Mouse (Mus musculus): ENCODE results near the gene Zcrb1.
"Not testable (repeated sequence)": the region's sequence is repeated elsewhere in the genome, so short reads cannot be mapped to it uniquely, and the experiment has no call there.

The Zcrb1 gene

DNA sequence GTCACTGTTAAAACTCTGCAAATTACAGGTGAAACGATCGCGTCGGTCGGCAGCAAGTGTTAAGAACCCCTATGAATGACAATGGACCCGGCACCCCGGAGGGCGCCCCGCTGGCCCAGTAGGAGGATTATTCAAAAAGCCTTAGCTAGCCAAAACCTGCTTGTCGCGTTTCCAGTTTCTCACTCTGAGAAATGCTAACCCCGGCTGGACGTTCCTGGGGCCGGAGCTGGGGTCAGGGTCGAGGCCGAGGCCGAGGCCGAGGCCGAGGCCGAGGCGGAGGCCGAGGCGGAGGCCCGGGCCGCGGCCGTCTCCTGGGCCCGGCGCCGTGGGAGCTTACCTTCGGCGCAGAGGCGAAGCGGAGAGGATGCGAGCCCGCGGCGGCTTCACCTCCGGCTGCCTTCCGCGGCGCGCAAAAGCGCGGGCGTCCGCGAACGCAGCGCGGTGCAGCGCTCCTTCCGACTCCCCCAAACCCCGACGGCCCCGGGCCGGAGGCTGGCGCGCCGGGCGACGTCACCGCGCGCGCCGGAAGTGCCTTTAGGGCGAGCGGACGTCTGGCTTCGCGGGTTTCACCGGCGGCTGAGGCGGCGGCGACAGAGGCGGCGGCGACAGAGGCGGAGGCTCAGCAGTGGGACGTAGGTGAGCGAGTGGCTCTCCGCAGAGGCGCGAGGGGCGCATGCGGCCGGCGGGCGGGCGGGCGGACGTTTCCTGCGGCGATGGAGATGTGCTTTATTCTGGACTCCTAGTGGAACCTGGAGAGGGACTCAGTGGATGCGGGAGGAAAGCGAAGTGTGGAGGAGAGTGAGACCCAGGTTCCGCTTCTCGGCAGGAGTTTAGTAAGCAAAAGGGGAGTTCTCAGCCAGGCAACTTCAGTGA lies at the start of gene Zcrb1, which contains the start of gene Pphln1:
TSS of gene Zcrb1 (minus strand) at position 509 of the 873 bp plus-strand sequence.
TSS of gene Pphln1 (plus strand) at position 525 of the 873 bp plus-strand sequence.
- DNase-seq (ENCODE audit: low spot score) = peak; percentile 71

DNA sequence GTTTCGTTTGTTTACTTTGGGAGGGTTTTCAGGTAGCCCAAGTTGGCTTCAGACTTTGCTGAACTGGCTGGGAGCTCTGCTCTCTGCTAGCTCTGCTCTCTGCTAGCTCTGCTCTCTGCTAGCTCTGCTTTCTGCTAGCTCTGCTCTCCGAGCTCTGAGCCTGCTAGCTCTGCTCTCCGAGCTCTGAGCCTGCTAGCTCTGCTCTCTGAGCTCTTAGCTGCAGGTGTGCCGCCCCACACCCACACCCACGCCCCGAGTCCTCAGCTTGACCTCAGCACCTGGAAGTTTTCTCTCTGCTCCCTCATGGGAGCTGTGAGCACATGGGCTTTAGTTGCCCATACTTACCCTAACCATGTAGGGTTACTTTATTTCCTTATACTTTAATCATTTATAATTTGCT lies 45.5 kb upstream of the Zcrb1 start:
- no peak for DNase-seq (ENCODE audit: low spot score)

DNA sequence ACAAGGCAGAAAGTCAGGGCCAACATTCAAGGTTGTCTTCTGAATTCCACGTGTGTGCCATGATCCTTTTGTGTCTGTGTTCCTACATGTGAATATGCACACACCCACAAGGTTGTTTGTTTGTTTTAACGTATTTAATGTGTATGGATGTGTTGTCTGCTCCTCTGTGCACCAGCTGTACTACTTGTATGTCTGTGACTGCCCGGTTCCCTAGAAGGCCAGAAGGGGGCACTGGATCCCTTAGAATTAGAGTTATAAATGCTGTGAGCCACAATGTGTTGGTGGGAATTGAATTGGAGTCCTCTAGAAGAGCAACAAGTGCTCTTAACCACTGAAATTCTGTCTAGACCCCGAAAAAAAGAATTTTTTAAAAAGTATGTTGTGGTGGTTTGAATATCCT lies 44.1 kb upstream of the Zcrb1 start:
- DNase-seq (ENCODE audit: low spot score) = no peak

DNA sequence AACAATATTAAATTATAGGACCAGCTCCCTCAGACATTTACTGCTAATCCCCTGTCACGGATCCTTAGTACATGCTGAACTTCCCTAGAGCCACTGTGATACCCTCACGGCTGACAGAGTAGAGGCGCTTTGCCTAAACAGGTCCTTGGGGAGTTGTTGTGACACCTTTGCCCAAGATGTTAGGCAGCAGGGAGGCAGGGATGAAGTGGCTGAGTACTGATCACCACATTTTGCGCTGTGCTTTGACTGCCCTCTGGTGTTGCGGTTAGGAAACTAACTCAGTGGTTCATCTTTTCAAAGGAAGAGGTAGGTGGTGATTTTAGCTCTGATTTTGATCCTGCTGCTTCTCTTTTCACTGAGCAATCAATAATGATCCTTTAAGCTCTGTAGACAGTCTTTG lies 40.5 kb upstream of the Zcrb1 start:
- DNase-seq (ENCODE audit: low spot score) = peak; percentile 56

DNA sequence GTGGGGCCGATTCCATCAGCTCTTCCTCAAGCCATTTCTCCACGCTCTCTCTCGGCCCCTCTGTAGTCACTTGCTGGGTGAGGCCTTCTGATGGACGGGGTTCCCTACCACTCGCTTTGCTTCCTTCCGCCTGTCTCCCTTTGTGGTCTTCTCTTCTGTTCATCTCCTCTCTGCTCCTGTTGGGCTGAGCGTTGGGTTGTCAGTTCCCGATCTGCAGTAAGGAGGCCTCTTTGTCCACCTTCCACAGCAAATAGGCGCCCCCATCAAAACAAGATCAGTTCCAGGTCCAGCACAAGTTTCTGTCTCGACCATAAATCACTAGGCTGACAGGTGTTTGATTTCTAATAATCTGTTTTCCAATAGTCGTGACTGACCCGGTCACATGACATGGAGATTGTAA lies 37.9 kb upstream of the Zcrb1 start:
- DNase-seq (ENCODE audit: low spot score) = no peak

DNA sequence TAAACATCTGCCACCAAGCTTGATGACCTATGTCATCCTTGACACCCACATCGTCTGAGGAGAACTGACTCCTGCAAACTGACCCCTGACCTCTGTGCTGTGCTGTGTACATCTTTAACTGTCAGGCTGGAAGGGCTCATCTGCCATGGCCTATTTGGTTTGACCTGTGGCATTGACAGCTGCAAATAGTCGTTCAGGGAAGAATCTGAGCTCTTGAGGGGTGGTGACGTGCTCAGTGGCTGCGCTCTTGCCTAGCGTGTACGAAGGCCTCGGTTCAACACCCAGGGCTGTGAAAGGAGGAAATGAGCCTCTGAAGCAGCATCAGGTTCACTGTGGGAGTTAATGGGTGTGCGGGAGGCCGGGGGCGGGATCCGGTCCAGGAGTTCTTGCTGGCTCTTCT lies 35.7 kb upstream of the Zcrb1 start:
- no peak for DNase-seq (ENCODE audit: low spot score)

DNA sequence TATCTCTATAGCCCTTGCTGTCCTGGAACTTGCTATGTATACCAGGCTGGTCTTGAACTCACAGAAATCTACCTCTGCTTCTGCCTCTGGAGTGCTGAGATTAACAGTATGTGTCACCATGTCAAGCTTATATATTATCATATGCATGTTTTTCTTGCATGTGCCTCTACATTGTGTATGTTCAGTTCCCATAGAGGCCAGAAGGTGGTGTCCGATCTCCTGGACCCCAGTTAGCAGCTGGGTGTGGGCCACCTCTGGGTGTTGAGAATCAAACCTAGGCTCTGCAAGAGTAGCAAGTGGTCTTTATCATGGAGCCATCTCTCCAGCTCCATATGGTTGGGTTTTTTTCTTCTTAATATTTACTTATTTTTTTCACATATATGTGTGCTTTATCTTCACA lies 24.4 kb upstream of the Zcrb1 start:
- DNase-seq (ENCODE audit: low spot score) = no peak

DNA sequence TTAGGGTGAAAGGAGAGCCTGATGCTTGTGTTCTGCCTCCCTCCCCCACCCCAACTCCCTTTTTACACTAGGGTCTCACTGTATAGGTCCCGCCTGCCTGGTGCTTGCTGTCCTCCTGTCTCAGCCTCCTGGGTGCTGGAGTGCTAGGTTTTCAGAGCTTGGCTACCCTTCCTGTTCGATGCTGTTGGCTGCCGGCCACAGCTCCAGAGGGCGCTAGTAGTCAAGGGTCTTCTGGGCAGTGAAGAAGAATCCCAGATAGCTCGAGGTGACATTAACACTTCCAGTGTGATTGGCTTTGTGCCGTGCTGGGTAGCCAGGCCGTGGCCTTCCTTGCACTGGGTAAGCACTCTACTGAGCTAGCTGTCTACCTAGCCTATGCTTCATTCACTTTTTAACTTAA lies 22.5 kb upstream of the Zcrb1 start:
- DNase-seq (ENCODE audit: low spot score) = no peak

DNA sequence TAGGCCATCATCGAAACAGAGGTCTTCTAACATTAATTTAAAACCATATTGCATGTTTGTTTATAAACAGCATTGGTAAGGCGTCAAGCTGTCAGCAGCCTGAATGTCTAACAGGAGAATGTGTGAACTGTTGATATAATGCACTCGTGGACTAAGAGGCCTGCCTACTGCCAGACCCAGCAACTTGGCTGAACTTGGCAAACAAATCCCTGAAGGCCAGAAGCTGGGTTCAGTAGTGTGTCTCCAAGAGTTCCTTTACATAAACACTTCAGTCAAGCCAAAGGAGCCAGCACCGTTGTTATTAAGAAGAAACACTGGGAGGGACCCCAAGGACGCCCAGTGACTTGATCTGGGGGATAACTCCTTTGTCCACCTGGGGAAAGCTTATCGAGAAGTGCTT lies 18.2 kb upstream of the Zcrb1 start:
- DNase-seq (ENCODE audit: low spot score) = no peak

DNA sequence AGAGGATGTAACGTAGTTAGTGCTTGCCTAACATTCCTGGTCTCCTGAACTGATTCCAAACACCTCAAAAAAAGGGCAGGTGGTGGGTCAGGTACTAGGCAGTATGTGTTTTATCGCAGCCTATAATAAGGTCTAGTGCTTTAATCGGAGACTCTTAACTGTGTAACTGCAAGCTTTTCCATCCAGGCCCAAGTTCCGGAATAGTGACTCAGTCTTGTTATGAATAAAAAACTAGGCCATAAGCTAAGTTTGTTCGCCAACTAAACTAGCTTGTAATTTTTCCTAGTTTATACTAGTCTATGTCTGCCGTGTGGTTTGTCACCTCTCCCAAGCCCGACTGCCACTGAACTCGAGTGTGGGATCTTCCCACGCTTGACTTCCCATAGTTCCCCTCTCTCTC lies 16.3 kb upstream of the Zcrb1 start:
- no peak for DNase-seq (ENCODE audit: low spot score)

DNA sequence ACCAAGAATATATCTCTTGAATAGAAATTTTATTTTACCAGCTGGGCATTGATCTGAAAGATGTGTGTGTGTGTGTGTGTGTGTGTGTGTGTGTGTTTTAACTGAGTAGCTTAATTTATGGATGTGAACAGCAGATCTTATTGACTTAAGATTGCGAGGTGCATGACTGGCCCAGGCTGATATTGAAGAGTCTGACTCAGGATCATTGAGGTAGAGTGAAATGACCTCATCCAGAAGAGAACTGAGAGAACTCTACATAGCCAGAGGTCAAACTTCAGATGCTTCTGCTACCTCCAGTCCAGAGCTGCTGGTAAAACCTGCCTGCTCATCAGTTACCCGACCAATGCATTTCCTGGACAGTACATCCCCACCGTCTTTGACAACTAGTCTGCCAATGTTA lies 14.3 kb upstream of the Zcrb1 start:
- no peak for DNase-seq (ENCODE audit: low spot score)

DNA sequence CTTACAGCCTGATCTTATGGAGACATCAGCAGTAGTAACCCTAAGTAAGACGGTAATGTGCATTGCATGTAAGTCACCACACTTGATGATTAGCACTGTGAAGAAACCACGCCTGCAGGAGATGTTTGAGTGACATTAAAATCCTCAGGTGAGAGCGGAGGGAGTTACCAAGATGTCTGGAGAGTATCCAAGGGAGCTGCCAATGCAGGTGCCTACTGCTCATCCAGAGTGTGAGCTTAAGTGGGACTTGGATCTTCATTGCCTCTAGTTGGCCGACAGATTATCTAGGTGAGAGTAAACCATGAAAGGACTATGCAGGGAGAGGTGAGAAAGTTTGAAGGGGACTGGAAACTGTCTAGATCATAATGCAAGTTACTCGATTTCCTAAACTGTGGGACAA lies 8.4 kb upstream of the Zcrb1 start:
- DNase-seq (ENCODE audit: low spot score) = no peak

DNA sequence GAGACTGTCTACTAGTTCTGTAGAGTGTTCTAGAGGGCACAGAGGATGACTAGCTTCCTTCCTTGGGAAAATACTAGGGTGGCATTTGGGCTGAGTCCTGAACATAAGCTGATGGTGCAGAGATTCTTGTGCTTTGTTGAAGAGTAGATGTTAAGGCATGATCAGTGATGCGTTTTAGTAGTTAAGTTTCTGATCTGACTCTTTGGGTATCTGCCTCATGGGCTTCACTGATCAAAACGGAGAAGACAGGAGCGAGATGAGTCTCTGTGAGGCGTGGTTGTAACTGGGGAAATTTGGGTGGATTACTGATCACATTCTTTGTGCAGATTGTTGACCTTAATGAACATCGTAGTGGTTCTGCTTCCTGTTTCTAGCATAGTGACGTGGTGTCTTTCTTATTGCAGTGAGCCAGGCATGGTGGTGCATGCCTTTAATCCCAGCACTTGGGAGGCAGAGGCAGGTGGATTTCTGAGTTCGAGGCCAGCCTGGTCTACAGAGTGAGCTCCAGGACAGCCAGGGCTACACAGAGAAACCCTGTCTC lies 7.4 kb upstream of the Zcrb1 start:
- DNase-seq (ENCODE audit: low spot score) = no peak

DNA sequence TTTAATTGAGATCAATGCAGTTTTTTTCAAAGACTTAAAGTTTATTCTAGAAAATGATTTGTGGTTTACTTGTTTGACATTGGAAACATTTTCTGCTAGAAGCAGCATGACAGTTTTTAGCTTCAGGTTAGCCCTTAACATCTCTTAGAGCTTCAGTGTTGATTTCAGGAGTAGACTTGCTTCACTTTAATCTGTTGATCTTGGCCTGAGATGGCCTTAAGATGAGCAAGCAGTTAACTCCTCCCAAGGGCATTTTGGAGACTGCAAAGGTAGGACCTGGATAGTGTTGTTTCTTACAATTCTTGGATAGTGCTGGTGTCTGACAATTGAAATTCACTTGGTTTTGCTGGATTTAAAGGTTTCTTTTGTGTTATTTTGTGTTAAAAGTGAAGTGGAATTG lies 6.7 kb upstream of the Zcrb1 start:
- DNase-seq (ENCODE audit: low spot score) = no peak

DNA sequence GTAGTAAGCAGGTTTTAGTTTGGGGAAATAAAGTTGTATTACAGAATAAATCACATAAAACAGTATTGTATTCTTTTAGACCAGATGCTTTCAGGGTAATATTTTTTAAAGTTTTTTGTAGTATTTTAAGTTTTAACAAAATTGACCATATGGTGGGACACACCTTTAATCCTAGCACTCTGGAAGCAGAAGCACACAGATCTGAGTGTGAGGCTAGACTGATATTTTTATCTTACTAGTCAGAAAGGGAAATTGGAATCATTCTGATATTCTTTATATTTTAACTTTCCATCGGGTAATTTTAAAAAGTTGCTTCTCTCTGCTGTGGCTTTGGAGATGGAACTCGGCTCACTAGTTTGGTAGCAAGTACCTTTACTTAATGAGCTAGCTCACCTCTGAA lies 4.6 kb upstream of the Zcrb1 start:
- no peak for DNase-seq (ENCODE audit: low spot score)

DNA sequence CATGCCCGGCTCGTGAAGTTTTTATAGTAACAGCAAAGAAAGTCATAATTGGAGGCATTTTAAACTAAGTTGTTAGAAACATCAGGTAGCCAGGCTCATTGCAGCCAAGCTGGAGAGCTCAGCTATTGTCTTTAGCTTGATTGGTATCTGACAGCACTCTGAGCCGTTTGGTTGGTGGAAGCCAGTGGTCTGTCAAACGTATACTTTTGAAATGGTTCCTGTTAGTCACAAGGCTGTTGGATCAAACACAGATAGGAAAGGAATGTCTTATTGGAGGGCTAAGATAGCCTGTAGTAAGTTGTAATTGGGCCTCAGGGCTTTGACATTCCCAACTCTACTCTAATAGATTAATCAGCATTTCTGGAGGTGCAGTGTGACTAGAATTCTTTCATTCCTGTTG lies 3.3 kb upstream of the Zcrb1 start:
- no peak for DNase-seq (ENCODE audit: low spot score)

DNA sequence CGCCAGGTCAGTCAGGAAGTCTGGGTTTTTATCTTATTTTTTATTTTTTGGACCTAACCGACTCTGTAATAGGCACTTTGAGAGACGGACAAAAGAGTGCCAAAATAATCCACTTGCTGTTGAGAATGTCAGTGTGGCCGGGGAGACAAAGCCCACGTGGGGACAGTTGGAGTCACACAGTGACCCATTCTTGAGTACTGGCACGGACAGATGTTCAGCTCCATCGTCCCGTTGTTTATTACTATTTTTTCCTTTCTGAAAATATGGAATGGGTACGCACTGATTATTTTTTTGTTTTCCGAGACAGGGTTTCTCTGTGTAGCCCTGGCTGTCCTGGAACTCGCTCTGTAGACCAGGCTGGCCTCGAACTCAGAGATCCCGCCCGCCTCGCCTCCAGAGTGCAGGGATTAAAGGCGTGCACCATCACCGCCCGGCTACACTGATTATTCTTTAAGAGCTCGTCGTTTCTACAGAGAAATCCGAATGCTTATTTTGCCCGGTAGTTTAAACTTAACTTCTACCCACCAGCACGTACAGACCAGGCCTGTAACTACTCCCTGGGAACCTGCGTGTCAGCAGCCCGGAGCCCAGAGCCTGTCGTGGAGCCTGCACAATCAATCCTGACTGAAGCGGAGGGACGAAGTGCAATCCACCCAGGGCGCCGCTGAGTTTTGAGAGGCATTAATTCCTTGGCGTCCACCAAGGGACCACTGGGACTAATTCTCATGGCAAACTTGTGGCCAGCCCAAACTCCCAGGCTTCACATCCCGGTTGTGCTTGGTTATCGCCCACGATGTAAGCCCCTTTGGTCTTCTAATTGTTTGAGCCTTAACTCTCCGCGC lies 786 bp upstream of the Zcrb1 start:
- DNase-seq (ENCODE audit: low spot score) = no peak

DNA sequence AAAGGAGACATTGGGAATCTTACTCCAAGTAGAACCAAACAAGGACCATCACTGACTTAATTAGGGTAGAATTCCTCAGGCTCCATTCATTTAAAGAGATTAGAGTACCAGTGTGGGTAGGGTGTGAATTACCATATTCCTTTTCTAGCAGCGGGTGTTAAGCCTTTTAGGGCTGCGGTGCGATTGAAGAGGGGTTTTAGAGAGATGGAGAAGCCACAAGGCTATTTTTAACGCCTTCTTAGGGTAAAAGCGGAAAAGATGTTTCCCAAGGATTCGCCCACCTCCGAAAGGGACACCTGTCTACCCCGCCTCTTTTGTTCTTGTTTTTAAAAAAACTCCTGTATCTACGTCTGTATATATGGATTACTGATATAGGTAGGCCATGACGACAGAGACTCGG lies 865 bp downstream of the Zcrb1 start:
- no peak for DNase-seq (ENCODE audit: low spot score)

DNA sequence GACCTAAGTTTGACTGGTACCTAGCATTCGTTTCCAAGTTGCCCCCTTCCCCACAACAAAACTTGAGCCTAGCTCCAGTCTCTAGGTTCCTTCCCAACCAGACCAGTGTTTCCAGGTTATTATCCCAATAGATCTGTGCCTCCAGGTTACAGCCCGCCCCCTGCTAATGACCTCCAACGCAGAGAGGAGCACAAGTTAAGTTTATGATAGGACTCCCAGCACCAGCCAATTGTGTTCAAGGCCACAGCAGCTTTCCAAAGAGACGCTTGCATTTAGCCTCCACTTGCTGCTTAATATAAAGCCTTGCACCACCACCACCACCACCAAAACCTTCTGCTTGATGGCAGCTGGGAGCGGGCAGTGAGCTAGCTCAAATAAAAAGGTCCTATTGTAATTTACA lies 16.8 kb downstream of the Zcrb1 start:
- no peak for DNase-seq (ENCODE audit: low spot score)

DNA sequence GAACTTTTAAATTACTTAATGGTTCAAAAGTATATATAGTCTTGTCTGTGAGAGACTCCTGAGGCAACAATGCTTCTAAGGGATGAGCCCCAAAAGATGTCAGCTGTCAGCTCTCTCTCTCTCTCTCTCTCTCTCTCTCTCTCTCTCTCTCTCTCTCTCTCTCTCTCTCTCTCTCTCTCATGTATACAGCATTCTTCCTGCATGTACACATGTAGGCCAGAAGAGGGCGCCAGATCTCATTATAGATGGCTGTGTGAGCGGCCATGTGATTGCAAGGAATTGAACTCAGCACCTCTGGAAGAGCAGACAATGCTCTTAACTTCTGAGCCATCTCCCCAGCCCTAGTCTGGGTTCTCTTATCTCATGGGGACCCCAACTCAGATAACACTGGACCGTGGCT lies 19.0 kb downstream of the Zcrb1 start:
- DNase-seq (ENCODE audit: low spot score) = no peak

DNA sequence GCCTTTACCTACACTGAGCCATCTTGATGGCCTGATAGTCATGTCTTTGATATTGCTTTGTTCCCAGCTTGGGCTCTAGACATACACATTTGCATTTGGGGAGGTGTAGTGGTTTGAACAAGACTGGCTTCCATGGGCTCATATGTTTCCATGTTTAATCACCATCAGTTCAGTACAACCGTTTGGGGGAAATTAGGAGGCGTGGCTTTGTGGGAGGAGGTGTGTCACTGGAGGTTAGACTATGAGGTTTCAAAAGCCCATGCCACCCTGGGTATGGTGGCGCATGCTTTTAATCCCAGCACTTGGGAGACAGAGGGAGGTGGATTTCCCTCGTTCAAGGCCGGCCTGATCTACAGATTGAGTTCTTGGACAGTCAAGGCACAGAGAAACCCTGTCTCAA lies 22.4 kb downstream of the Zcrb1 start:
- no peak for DNase-seq (ENCODE audit: low spot score)

DNA sequence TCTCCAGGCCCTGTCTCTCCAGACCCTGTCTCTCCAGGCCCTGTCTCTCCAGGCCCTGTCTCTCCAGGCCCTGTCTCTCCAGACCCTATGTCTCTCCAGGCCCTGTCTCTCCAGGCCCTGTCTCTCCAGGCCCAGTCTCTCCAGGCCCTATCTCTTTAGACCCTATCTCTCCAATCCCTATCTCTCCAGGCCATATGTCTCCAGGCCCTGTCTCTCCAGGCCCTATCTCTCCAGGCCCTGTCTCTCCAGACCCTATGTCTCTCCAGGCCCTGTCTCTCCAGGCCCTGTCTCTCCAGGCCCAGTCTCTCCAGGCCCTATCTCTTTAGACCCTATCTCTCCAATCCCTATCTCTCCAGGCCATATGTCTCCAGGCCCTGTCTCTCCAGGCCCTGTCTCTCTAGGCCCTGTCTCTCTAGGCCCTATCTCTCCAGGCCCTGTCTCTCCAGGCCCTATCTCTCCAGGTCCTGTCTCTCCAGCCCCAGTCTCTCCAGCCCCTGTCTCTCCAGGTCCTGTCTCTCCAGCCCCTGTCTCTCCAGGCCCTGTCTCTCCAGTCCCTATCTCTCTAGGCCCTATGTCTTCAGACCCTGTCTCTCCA lies 25.5 kb downstream of the Zcrb1 start:
- not testable (repeated sequence) for DNase-seq (ENCODE audit: low spot score)

DNA sequence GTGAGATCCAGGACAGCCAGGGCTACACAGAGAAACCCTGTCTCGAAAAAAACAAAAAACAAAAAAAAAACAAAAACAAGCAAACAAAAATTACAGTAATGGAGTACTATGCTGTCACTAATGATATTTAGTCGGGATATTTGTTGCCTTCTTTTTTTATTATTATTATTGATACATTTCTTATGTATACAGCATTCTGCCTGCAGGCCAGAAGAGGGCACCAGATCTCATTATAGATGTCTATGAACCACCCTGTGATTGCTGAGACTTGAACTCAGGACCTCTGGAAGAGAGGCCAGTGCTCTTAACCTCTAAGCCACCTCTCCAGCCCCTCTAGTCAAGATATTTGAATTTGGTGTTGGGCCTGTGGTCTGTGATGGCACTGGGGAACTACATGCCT lies 26.3 kb downstream of the Zcrb1 start:
- no peak for DNase-seq (ENCODE audit: low spot score)
